Mouse (Mus musculus): ENCODE data around the gene Msrb3.

Msrb3 gene

DNA sequence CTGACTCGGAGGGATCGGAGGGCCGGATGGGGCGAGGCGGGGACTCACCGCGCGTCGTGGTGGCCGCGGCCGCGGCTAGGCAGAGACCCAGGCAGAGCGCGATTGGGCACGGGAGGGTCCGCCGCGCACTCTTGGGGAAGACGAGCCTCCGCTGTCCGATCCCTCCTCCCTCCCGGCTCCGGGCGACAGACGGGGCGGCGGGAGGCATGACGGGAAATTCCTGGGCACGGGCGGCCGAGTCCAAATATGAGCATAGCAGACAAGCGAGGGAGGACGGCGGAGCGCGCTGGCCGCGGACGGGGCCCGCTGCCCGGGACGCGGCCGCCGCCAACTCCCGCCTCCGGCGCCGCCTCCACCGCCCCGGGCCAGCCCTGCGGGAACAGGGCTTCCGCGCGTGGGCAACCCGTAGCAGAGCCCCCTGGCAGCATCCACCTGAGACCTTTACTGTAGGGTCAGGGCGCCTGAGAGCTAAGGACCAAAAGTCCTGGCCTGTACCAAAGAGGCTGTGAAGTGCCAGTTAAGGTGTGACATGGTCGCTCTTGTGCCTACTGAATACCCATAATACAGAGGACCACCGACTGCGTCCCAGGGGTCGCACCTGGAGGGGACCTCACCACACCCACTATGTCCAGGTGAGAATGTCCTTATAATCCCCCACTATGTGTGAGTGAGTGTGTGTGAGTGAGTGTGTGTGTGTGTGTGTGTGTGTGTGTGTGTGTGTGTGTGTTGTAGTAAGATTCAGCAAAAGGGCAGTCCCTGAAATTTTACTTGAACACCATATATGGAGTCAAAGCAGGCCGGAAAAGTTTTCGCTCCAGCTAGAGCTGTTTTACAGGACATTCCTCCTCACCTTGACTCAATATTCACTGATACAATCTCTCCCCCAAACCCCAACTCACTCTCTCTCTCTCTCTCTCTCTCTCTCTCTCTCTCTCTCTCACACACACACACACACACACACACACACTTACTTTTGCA lies at the start of gene Msrb3:
Msrb3 (minus strand) TSS at position 317 of the 978 bp plus-strand sequence.
- peak; percentile 80 to 86 for DNase-seq

DNA sequence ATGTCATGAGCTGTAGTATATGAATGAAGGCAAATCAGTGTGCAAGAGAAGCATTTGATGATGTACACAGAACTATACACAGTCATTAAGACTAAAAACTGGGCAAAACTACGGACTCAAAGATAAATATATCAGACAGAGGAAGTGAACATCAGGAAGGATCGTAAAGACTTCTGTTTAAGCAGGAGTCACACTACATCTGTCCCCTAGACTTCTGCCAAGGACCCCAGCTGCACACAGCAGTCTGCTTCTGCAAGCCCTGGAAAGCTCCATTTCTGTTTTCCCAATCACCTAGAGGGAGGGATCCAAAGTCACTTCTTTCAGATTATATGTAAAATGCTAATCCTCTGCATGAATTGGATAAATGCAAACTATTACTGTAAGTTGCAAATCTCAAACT lies 49.6 kb upstream of the Msrb3 start:
- no peak for DNase-seq

DNA sequence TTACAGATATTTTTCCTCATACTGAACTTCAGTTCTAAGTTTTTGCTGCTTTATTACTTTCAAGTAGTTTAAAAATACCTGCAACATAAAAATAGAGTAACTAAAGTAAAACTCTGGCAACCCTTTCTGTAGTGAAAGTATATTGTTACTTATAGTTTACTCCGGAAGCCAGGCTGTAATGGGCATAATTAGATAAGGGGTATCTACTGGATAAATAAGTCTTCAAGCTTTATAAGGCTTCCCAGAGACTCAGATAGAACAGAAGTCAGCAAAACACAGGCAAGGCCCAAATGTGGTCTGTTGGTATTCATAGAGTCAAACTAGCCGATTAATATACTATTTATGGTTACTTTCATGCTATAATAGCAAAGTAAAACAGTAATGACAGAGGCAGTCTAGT lies 48.9 kb upstream of the Msrb3 start:
- no peak for DNase-seq

DNA sequence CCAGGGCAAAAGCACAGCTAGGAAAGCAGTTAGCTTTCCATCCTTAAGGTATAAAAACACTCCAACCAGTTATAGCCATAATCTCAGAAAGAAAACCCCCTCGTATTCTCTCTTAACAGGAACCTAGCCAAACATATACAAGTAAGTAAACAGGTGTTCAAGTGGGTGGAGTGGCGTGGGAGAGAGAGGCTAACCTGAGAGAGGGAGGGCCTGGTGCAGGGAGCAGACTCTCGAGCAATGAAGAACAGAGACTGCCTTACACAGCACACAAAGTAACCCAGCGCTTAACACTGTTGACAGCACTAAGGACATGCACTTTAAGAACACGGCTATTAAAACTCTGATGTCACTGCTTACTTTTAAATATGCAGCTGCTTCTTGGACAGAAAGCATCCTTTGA lies 47.9 kb upstream of the Msrb3 start:
- no peak for DNase-seq

DNA sequence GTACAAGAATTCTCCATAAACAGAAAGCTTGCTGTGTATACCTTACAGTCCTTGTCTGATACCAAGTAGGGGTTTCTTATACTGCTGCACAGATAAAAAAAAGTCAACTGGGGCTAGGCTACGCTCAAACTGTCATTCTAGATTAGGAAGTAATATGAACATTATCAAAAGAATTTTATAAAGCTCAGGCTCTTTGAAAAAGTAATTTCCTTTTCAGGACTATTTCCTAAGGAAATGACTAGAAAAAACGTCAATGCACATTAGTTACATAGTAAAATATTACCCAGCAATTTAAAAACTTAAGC lies 40.0 kb upstream of the Msrb3 start:
- no peak for DNase-seq

DNA sequence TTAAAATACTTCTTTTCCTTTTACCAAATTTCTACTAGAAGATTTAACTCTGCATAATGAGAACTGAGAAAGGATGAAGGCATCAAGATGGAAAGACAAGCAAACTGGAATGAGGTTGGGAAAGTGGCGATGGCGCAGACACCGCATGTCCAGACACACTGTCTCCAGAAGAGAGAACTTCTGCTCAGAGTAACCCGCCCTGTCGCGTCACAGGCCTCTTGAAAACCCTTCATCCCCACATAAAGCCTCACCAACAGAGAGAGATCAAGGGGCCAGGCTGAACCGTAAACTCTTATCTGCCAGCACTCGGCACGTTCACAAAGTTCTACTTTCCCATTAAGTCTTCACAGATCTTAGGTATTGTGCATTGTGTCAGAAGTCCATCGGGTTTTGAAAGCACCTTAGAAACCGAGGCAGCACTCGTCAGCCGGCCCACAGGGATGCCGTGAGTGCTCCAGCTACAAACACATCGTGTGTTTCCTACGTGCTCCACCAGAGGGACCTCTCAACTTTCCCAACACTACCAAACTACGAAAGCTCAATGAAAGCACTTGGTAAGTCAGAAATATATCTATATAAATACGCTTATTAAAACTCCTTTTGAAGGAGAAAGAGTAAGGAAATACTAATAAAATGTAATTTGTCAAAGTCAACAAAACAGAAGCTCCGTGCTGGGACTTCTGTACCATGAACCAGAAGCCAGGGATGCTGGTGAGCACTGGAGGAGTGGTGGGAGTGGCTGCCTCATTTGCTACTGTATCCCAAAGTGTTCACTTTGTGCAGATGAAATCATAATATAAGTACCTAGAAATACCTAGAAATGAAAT lies 39.4 kb upstream of the Msrb3 start:
- peak; percentile 59 to 73 for DNase-seq

DNA sequence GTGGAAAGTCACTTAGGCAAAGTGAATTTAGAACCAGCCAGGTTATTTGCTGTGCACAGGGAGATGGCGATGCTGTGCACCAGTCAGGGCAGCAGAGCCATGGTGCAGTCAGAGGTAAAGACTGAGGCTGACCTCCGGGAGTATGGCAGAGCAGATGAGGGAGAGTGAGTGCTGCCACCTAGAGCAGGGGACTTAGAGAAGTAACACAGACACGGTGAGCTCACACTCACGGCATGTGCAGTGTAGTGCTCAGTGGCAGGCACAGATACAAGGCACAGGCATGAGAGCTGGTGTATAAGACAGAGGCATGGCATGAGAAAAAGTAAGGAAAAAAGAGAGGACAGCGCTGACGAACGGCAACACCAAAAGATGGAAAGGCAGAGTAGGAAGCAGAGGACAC lies 30.6 kb upstream of the Msrb3 start:
- DNase-seq, result no peak

DNA sequence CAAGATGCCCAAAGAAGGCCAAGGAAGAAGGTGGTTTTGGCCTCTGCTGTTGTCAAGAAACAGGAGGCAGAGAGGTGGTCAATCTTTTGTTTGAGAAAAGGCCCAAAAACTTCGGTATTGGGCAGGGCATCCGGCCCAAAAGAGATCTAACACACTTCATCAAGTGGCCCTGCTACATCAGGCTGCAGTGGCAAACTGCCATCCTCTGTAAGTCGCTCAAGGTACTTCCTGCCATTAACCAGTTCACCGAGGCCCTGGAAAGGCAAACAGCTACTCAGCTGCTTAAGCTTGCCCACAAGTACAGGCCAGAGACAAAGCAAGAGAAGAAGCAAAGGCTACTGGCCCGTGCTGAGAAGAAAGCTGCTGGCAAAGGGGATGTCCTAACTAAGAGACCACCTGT lies 29.3 kb upstream of the Msrb3 start:
- DNase-seq, result no peak

DNA sequence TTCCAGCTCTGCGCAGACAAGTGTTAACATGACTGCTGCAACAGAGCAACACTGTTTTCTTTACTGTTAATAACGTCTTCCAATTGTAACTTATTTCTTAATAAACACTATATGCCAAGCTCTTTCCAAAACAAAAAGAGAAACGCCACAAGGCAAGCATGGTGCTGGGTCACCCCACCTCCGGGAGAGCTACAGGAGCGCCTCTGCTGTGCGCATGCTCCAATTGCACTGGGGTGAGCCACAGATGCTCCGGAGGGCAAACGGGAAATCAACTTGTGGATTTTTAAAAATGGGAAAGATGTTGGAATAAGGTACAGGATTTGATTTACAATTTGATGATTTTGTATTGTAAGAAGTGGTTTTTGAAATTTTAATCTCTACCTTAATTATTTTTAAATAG lies 27.3 kb upstream of the Msrb3 start:
- DNase-seq, result no peak

DNA sequence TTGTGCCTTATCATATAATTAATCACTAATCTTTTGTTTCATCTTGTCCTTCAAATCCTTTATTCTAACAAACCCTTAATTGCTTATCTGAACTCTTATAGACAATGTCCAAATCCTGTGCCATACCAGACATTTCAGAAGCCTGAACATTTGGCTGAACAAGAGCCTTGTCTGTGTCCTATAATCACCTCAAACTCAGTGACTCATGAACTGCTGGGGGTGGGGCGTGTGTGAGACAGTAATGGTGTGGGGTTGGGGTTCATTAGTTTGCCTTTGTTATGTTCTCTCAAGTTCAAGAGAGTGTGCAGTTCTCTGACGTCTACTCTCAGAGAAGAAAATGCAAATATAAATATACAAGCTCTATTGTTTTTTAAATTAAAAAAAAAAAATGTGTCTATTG lies 22.6 kb upstream of the Msrb3 start:
- no peak for DNase-seq

DNA sequence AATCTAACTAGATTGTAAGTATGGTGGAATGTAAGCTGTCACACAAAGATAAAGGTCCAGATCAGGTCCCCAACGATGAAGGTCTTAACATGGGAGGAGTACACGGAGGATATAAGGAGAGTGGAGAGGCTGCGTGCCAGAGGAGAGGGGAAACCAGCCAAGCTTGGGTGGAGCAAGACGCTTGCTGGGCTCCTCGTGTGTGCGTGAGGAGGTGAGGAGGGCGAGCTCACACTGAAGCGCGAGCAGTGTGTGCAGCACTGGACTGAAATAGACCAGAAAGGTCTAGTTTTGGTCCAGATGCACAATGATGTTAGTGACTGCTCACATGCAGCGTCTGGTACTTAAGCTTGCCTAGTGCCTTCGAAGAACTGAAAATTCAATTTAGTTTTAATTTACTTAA lies 21.7 kb upstream of the Msrb3 start:
- no peak for DNase-seq

DNA sequence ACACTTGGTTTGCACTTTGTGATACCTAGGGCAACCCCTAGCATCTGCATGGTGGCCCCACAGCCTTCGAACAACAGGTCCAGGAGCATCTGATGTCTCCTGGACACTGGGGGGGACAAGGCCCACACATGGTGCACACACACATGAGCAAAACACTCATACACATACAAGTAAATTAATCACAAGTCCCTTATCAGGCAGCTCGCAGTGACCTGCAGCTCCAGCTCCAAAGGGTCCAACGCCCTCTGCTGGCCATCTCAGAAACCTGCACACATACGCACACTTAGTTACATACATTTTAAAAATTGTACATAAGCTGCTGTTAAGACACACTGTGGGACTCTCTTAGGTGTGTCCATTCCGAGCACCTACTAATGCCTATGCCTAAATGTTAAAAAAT lies 17.3 kb upstream of the Msrb3 start:
- DNase-seq, result no peak

DNA sequence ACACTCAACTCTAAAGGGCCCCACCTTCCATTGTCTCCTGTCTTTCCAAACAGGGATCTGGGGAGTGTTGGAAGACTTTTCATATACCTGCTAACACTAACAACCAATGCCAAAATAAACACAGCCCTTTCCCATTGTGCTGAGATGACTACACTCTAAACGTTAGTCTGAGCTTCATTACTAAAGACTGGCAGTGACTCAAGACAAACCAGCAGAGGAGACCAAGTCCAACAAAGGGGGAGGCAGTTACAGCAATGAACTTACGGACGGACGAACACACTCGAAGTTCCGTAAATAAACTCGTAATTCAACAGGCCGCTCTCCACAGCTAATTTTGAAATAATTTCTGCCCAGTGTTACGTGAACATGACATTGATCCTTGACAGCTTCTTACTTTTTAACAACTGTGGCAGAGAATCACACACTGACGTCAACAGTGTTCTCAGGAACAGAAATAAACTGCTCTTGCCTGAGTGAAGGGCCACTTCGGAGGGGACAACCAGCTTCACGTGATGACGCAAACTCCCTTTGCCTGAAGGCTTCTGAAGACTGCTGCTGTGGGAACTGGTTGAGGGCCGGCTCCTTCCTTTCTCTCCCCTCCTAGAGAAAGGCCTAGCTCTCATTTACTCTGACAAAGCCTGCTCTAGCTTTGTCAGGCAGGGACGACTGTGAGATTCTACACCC lies 16.2 kb upstream of the Msrb3 start:
- no peak for DNase-seq

DNA sequence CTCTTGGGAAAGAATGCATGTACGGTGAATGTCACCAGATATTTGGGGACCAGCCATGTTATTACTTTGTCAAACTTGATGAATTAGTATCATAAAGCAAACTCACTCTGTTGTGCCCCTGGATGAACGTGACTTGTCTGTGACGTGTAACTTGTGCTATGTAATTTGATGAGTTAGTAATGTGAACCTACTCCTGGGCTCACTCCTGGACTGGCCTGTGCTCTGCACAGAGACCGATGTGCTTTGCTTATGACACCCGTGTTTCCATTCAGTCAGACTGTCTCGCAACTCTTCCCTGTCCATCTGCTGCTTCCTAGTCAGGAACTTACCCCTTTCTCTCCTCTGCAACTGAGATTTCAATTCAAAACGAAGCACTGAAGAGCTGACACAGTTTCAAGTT lies 15.4 kb upstream of the Msrb3 start:
- DNase-seq, result no peak

DNA sequence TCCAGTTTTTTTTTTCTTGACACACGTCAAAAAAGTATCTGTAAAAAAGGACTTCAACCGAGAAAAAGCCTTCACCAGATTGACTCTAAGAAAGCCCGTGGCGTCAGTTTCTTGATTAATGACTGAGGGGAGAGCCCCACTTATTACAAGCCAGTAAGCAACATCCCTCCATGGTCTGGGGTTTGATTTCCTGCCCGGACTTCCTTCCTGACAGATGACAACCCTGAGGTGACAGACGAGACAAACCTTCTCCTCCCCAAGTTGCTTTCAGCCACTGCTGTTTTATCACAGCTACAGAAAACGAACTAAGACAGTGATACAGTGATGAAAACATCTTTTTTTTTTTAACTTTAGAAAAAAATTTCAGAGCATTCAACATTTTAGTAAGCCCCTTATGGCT lies 14.9 kb upstream of the Msrb3 start:
- DNase-seq, result no peak

DNA sequence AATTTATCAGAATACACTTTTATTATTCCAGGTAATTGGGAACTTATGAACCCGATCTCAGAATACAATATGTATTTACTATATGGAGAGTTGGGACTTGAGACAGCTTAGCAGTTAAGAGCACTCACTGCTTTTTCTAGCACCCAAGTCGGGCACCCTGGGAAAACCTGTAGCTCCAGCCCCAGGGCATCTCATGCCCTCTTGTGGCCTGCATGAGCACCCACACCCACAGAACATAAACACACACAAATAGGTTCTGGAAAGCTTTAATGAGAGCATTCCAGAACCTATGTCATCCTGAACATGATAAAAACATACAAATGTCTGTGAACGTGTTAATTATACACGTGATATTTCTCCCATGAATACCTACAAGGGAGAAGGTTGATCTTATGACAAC lies 13.1 kb upstream of the Msrb3 start:
- DNase-seq, result no peak

DNA sequence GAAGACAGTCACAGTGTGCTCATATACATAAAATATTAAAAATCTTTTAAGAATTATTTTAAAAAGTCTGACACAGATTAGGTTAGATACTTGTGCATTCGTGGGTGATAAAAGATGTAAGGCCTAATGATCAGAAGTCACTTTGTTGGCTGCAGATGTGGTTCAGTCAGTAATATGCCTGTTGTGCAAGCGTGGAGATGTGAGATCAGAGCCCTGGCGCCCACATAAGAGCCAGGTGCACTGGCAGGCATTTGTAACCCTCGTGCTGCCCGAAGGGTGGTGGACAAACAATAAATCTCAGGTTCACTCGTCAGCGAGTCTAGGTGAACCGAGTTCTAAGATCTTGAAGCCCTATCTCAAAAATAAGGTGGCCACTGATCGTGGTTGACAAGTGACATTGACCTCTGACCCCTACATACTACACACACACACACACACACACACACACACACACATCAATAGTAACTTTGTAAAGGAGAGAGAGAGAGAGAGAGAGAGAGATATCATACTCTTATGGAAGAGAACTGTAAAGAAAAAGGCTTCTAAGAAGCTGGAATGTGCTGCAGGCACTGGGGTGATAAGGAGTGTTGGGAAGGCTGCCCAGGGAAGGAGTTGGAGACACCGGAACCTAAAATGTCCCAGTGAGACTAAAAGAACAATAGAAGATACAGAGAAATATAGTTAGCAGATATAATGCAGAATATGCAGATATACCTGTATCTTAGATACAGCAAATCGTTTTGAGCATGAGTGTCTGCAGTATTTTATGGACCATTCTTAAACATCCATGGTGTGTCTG lies 10.1 kb upstream of the Msrb3 start:
- no peak for DNase-seq

DNA sequence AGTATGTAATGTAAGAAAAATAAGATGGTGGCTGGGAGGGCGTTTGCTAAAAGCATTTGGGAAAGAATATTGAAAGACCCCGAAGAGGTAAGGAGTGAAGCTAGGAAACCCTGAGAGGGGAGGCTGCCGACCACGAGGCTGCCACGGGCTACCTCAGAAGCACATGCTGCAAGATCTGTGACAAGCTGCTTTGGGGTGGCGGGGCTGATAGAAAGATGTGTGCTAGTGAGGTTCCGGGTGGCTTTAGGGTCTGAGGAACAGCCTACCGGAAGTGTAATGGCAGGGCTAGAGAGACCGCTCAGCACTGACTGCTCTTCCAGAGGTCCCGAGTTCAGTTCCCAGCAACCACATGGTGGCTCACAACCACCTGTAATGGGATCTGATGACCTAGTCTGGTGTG lies 5.8 kb upstream of the Msrb3 start:
- DNase-seq, result no peak

DNA sequence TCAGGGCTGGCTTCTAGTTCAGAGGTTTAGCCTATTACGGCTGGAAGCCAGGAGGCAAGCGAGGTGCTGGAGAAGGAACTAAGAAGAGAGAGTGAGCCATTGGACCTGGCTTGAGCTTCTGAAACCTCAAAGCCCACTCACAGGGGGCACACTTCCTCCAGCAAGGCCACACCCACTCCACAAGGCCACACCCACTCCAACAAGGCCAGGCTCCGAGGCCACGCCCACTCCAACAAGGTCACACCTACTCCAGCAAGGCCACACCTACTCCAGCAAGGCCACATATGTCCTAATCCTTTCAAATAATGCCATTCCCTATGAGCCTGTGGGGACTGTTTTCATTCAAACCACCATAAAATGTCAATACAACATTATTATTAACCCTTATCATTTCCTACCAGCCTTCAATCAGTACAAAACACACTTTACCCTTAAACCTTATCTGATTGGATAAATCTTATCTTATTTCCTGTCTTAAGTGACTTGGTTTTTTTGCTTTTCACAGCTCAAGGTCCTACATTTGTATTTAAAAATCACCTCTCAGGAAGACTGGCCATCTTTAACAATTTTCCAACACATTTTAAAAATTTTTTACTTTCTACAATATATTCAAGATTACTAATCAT lies 5.1 kb upstream of the Msrb3 start:
- DNase-seq, result no peak

DNA sequence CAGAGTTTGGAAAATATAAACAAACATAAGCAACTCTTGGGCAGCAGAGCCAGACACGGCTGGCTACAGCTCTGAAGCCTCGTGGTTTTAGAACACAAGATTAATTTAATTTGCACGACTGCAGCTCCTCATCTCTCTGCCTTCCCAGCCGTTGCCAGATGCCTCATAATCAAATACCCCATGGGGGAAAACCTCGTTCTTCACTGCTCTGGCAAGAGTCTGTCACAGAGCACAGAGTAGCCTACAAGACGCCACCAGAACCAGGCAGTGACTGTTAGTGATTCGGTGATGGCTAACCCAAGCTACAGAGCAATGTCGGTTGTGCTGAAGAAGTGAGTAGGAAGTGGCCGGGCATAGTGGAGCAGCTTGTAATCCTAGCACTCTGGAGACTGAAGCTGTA lies 2.8 kb upstream of the Msrb3 start:
- no peak for DNase-seq

DNA sequence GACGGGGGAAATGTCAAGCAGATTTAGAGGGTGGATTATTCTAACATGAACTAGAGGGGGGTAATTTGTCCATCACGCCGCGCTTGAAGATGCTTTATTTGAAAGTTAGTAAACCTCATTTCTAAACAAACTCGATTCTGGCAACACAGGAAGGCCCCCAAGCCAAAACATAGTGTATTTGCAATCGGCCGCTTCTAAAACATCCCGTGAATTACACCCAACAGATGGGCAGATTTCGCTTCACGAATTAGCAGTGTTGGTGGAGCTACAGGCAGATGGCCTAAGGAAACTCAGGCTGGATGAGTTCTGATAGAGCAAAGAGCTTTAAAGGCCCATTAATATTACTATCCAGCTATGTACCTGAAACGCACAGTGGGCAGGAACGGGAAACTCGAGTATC lies 1.2 kb upstream of the Msrb3 start:
- DNase-seq, result no peak

DNA sequence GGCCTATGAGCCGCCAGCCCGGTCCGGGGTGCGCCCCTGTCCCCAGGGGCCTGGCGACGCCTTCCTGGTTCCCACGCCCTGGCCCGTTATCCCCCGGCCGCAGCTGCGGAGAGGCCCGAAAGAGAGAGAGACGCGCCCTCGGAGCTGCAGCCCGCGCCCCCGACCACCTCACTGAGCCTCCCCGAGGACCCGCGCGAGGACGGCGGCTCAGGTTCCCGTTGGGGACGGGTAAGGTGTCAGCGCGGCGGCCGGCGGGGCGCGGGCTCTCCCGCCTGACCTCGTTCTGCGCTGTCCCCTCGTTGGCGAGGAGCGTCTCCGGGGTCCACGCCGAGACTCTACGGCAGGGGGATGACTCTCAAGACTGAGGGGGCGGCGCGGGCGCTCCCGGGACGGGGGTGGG lies 544 bp downstream of the Msrb3 start:
- DNase-seq, result peak in 1 of 2 experiments; percentile 36

All from cerebellum, postnatal 25 days (tissue).